Mouse (Mus musculus) stomach, postnatal 0 days (tissue): ENCODE measurements around the gene Ypel2. TPM values are rescaled to one million over a fixed set of nuclear protein-coding genes. Genes with fewer than 3 reads are reported as not detected.

Experiments
- ATAC-seq: fragments of 200-750 bp; cut with Nextera tagmentation; 2 replicates; pipeline ENCODE4 v1.8.0; 2017; ENCODE audit not compliant: low FRiP score, low TSS enrichment
- DNase-seq: peaks from one replicate; pipeline ENCODE4 v3.0.0-alpha.2; 2016; ENCODE audit warnings: low spot score
- H3K27ac ChIP-seq: fragments of 300-500 bp; sonication (generic); replicated peaks from 2 replicates; pipeline ENCODE4 v1.5.1; 2014; ENCODE audit warnings: mild to moderate bottlenecking, control low read depth
- H3K27me3 ChIP-seq: fragments of 300-500 bp; sonication (generic); 2 replicates; pipeline ENCODE4 v1.6.1; 2014; ENCODE audit warnings: low read length; ENCODE audit not compliant: control insufficient read depth, insufficient read depth
- H3K36me3 ChIP-seq: fragments of 300-500 bp; sonication (generic); 2 replicates; pipeline ENCODE4 v1.6.1; 2014; ENCODE audit warnings: low read length, mixed read lengths; ENCODE audit not compliant: control insufficient read depth, insufficient read depth
- H3K4me1 ChIP-seq: fragments of 300-500 bp; sonication (generic); replicated peaks from 2 replicates; pipeline ENCODE4 v1.6.1; 2014; ENCODE audit warnings: antibody characterized with exemption; ENCODE audit not compliant: control insufficient read depth, insufficient read depth
- H3K4me2 ChIP-seq: fragments of 300-500 bp; sonication (generic); replicated peaks from 2 replicates; pipeline ENCODE4 v1.6.1; 2014; ENCODE audit warnings: low read depth, mild to moderate bottlenecking, control low read depth, moderate library complexity
- H3K4me3 ChIP-seq: fragments of 300-500 bp; sonication (generic); 2 replicates; pipeline ENCODE4 v1.5.1; 2014; ENCODE audit warnings: low read depth, low read length, control low read depth
- H3K9ac ChIP-seq: fragments of 300-500 bp; sonication (generic); 2 replicates; pipeline ENCODE4 v1.6.1; 2014; ENCODE audit warnings: mild to moderate bottlenecking, low read length, control low read depth, mixed read lengths
- H3K9me3 ChIP-seq: fragments of 300-500 bp; sonication (generic); 2 replicates; pipeline ENCODE4 v1.6.1; 2016; ENCODE audit warnings: low read length; ENCODE audit not compliant: control insufficient read depth
- CTCF ChIP-seq: IDR thresholded peaks from 2 replicates; pipeline ENCODE4 v1.5.1; 2016; ENCODE audit warnings: antibody characterized with exemption, low read depth, mild to moderate bottlenecking, moderate library complexity
- EP300 ChIP-seq: optimal IDR thresholded peaks from 2 replicates; pipeline ENCODE3; 2016; ENCODE audit warnings: antibody characterized with exemption
- WGBS: fragments of 180-500 bp; shearing (Covaris S2); extraction: QIAGEN DNeasy Blood & Tissue Kit; methylation state at CpG from one replicate; pipeline ENCODE4 v1.1.7; 2014; 5-methylcytosine and 5-hydroxymethylcytosine counted together
- polyA plus RNA-seq: library from polyadenylated mRNA; unstranded; fragments of >200 nt; fragmentation: Nextera tagmentation; extraction: Ambion mirVana; gene quantifications from 2 replicates; pipeline ENCODE4 v1.2.1, GENCODE M21; 2015

The Ypel2 gene
- polyA plus RNA-seq, 1 experiment from 2014 or later, result 4.0 TPM

DNA sequence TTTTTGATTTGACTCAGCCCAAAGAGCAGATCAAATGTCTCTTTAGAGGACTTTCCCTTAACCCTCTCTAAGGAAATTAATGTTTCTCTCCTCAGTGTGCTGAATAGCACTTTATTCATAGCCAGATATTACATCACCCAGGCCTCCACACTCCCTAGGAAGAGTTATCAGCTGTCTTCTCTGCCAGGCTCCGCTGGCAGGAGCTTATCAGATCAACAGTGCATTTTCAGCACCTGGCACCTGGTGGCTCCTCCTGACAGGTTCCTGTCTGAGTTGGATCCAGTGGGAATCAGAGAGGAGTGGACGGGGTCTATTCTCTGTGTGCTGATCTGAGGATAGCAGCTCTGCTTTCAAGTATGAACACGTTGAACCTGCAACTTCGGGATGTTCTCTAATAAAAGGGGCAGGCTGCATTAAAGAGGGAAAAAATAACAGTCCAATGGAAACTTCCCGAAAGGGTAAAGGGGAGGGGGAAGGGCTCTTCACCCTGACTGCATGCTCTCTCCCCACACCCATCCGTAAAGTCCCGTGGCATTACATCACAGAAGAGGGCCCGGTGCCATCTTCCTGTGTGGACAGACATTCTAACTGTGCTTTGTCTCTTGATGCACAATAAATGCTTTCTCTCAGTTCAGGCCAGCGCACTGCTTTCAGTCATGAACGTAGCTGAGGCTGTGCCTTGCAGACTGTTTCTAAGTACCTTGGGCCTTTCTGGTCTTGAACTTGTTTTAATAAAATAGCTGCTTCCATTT lies 8.7 kb upstream of the Ypel2 start:
- WGBS, result 65% methylated on average over 10 of the region's 10 CpGs
- ATAC-seq (peak; percentile 47; the same call in 1 of the 2 replicates), DNase-seq (no peak)
- Histone ChIP-seq H3K27me3 (no peaks in the 10 kb centered on the region), H3K9me3 (no peaks in the 10 kb centered on the region), H3K36me3 (no peaks in the 10 kb centered on the region), H3K27ac (no peak overlapping the region), H3K4me1 (no peaks in the 10 kb centered on the region), H3K4me2 (no peak overlapping the region), H3K9ac (no peak overlapping the region), H3K4me3 (no peak overlapping the region)
- TF ChIP-seq CTCF (no peak), EP300 (no peak)

DNA sequence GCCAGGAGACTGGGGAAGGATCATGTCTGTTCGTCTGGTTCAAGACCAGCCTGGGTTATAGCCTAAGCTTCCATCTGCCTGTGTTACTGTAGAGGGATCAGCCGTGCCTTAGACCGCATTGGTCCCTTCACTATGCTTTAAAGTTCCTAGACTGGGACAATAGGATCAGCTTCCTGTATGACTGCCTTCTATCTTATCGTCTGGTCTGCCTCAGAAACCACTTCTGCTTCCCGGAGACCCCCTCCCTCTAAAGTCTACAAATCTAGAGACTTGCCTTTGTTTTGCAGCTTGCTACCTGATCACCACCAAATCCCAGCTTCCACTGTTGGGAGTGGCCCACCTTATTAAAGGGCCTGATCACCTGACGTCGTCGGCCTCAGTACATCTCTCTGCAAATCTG lies 7.7 kb upstream of the Ypel2 start:
- 62% methylated on average over 8 of the region's 8 CpGs for WGBS
- TF ChIP-seq EP300 (no peak), CTCF (no peak)
- H3K4me3 ChIP-seq, result no peak overlapping the region
- H3K9ac ChIP-seq, result no peak overlapping the region
- DNase-seq (no peak), ATAC-seq (no peak)
- H3K4me1 ChIP-seq, result no peaks in the 10 kb centered on the region
- no peak overlapping the region for H3K27ac ChIP-seq
- H3K27me3 ChIP-seq, result no peaks in the 10 kb centered on the region
- H3K36me3 ChIP-seq, result no peaks in the 10 kb centered on the region
- H3K4me2 ChIP-seq, result no peak overlapping the region
- H3K9me3 ChIP-seq, result no peaks in the 10 kb centered on the region

- no peak overlapping the region for H3K4me2 ChIP-seq
- DNase-seq, result no peak
- WGBS, result 49% methylated on average over 2 of the region's 2 CpGs
- no peaks in the 10 kb centered on the region for H3K4me1 ChIP-seq
- no peak for TF ChIP-seq CTCF
- TF ChIP-seq EP300, result no peak
- no peaks in the 10 kb centered on the region for H3K9me3 ChIP-seq
- H3K27me3 ChIP-seq, result no peaks in the 10 kb centered on the region
- no peak overlapping the region for H3K4me3 ChIP-seq
- no peak for ATAC-seq
- H3K9ac ChIP-seq, result no peak overlapping the region
- H3K36me3 ChIP-seq, result no peaks in the 10 kb centered on the region
- H3K27ac ChIP-seq, result peak overlapping the region; percentile 45; the same call in 1 of the 2 replicates
Measured at GRCm38 (mm10) chr11:86996266-86996665, 2.8 kb upstream of the Ypel2 start.

- DNase-seq, result peak; percentile 68
Measured at GRCm38 (mm10) chr11:86995625-86996221, 2.2 kb upstream of the Ypel2 start.

GRCm38 (mm10) chr11:86994791-86995624 lies 1.5 kb upstream of the Ypel2 start:
- H3K9ac ChIP-seq, result no peak overlapping the region
- no peak overlapping the region for H3K27ac ChIP-seq
- DNase-seq (no peak), ATAC-seq (no peak)
- TF ChIP-seq EP300 (no peak), CTCF (no peak)
- no peaks in the 10 kb centered on the region for H3K36me3 ChIP-seq
- WGBS, result 39% methylated on average over 10 of the region's 10 CpGs
- no peak overlapping the region for H3K4me2 ChIP-seq
- no peaks in the 10 kb centered on the region for H3K27me3 ChIP-seq
- H3K4me3 ChIP-seq, result no peak overlapping the region
- H3K9me3 ChIP-seq, result no peaks in the 10 kb centered on the region
- peaks cover 4% of the 10 kb centered on the region; the same call in 1 of the 2 replicates for H3K4me1 ChIP-seq

More at GRCm38 (mm10) chr11:86995625-86996221, 2.2 kb upstream of the Ypel2 start:
- peaks cover under 1% of the 10 kb centered on the region; the same call in 1 of the 2 replicates for H3K4me1 ChIP-seq
- no peaks in the 10 kb centered on the region for H3K27me3 ChIP-seq
- H3K4me2 ChIP-seq, result no peak overlapping the region
- H3K4me3 ChIP-seq, result no peak overlapping the region
- ATAC-seq, result no peak
- WGBS, result 41% methylated on average over 6 of the region's 6 CpGs
- no peaks in the 10 kb centered on the region for H3K9me3 ChIP-seq
- H3K36me3 ChIP-seq, result no peaks in the 10 kb centered on the region
- TF ChIP-seq CTCF, result peak; percentile 94
- no peak for TF ChIP-seq EP300
- H3K9ac ChIP-seq, result no peak overlapping the region
- H3K27ac ChIP-seq, result peak overlapping the region; percentile 45; the same call in 1 of the 2 replicates
